Mouse (Mus musculus): Measurements from ENCODE around the gene Mrpl55. TPM values are rescaled to one million over a fixed set of nuclear protein-coding genes. Genes with fewer than 3 reads are reported as not detected.

Gene Mrpl55
- 53.6 and 57.1 TPM in 2 replicates for polyA plus RNA-seq (2012; rRNA removed)

DNA sequence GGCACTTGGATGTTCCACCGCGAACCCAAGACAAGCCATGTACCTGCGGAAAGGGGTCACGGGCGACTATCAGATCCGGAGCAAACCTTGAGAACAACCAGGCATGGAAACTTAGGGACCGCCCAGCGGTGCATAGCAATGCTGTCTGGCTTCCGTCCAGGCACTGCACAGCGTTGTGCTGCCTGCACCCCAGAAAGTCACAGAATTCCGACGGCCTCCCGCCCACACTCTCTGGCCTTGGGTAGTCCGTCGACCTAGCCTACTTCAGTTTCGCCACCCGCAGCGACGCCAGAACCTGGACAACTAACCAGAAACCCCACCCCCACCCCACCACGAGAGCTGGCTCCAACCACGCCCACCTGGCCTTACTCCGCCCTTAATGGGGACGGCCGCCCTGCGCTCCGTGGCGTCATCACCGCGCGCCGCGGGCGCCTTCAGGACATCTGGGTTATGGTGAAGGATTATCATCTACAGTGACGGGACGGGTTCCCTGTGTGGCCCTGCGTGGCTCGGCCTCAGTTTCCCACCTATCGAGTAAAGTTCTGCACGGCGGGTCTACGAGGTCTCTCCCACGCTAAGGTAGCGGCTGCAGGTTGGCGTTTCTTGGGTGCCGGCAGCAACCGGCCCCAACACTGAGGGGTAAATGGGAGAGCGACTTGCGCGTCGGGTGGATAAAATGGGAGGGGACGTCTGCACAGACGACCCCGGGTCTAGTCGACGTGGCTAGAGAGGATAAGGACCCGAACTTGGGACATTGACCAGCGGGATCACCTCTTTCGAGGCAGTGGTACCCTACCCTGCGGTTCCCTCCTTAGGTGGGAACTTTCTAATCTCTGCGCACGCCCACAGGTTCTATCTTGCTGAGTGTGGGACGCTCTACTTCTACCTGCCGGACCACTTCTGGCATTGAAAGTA lies at the start of gene Mrpl55:
Mrpl55 (plus strand) TSS at position 406 of the 915 bp plus-strand sequence.
- TF ChIP-seq CTCF (IDR thresholded peaks at IDR 0.05; ENCODE audit: extremely low read depth, insufficient read depth, low read length) (no peak), POLR2A (IDR thresholded peaks at IDR 0.05; ENCODE audit: extremely low read depth, insufficient read depth, low read length) (peak; percentile 80; the same call in 1 of the 2 replicates)
- peak within 1 kb of the TSS; percentile 65 for H3K4me3 ChIP-seq (ENCODE audit: insufficient read depth, low read length)

DNA sequence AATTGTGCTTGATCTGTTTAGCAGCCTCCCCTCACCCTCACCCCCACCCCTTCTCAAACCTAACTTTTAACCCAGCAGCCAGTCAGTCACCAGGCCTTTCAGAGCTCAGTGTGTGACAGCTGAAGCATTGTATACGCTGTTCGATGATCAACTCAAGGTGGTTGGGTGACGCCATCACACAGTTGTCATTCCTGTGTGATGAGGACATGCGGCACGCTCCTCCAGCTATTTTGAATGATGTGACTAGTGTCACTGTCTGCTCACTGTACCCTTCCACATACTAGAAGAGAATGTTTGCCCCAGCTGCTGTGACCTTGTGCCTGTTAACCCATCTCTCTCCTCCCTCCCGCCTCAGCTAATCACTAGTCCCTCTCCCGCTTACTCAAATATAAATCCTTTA lies 48.1 kb upstream of the Mrpl55 start:
- TF ChIP-seq CTCF (IDR thresholded peaks at IDR 0.05; ENCODE audit: extremely low read depth, insufficient read depth, low read length): no peak
- TF ChIP-seq POLR2A (IDR thresholded peaks at IDR 0.05; ENCODE audit: extremely low read depth, insufficient read depth, low read length): no peak
- Histone ChIP-seq H3K4me1 (ENCODE audit: control insufficient read depth, insufficient read depth, low read length) (no peaks in the 10 kb centered on the region), H3K4me3 (ENCODE audit: insufficient read depth, low read length) (no peak overlapping the region), H3K27ac (ENCODE audit: insufficient read depth, low read length) (no peak overlapping the region)

More for the DNA sequence above, at the start of gene Mrpl55:
- Histone ChIP-seq H3K27ac (ENCODE audit: insufficient read depth, low read length) (no peak within 1 kb of the TSS), H3K4me1 (ENCODE audit: control insufficient read depth, insufficient read depth, low read length) (no peaks in the 10 kb centered on the region)

DNA sequence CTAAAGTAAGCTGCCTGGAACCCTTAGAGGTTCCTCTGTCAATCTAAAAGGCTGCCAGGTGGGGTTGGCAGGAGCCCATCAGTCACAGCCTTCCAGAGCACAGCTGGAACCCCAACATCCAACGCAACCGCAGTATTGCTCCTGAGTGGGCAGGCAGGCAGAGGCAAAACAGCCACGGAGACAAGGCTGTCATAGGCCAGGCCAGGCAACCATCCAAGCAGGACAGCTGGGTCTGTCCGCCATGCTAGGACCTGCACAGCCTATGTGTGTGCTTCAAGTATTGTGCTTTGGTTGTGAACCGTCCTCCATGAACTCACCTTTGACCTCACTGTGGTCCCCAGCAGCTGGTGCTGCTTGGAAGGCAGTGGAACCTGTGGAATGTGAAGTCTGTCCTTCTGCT lies 46.4 kb upstream of the Mrpl55 start:
- H3K4me3 ChIP-seq (ENCODE audit: insufficient read depth, low read length): no peak overlapping the region
- TF ChIP-seq CTCF (IDR thresholded peaks at IDR 0.05; ENCODE audit: extremely low read depth, insufficient read depth, low read length): no peak
- no peak for TF ChIP-seq POLR2A (IDR thresholded peaks at IDR 0.05; ENCODE audit: extremely low read depth, insufficient read depth, low read length)

DNA sequence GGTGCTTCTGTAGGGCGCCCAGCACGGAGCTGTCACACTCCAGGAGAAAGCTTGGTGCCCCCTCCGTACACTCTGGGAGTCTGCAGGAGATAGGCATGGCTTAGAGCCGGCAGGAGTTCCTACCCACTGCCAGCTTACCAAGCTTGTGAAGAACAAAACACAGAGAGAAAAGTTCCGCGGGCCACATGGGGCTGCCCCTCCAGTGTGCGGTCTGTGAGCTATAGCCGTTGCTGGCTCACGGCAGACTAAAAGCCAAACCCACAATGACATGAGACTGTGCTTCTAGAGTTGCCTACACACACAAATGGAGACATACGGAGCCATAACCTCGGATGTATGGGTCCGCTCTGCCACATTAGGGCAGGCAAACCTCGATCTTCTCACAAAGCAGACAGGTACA lies 43.2 kb upstream of the Mrpl55 start:
- TF ChIP-seq POLR2A (IDR thresholded peaks at IDR 0.05; ENCODE audit: extremely low read depth, insufficient read depth, low read length) (no peak), CTCF (IDR thresholded peaks at IDR 0.05; ENCODE audit: extremely low read depth, insufficient read depth, low read length) (no peak)
- H3K4me3 ChIP-seq (ENCODE audit: insufficient read depth, low read length): no peak overlapping the region
- H3K27ac ChIP-seq (ENCODE audit: insufficient read depth, low read length): no peak overlapping the region
- H3K4me1 ChIP-seq (ENCODE audit: control insufficient read depth, insufficient read depth, low read length): peaks cover 4% of the 10 kb centered on the region; the same call in 1 of the 2 replicates

More for the DNA sequence above, 46.4 kb upstream of the Mrpl55 start:
- no peak overlapping the region for H3K27ac ChIP-seq (ENCODE audit: insufficient read depth, low read length)
- H3K4me1 ChIP-seq (ENCODE audit: control insufficient read depth, insufficient read depth, low read length): no peaks in the 10 kb centered on the region

DNA sequence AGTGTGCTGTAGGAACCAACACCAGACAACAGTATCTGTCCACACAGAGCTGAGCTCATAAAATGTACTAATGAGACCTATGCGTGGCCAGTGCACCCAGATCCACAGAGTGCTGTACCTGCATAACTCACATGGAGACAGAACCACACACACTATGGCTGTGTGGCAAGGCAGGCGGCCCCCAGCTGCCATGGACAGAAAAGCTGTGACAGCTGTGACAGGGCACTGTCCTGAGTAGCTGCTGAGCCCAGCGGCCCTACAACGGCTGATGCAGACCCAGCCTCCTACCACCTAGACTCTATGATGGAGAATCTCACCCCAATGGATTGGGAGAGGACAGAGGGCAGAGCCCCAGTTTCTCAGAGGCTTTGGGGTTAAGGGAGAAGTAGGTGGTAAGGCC lies 42.7 kb upstream of the Mrpl55 start:
- TF ChIP-seq CTCF (IDR thresholded peaks at IDR 0.05; ENCODE audit: extremely low read depth, insufficient read depth, low read length) (no peak), POLR2A (IDR thresholded peaks at IDR 0.05; ENCODE audit: extremely low read depth, insufficient read depth, low read length) (no peak)
- H3K27ac ChIP-seq (ENCODE audit: insufficient read depth, low read length): no peak overlapping the region
- peaks cover 4% of the 10 kb centered on the region; the same call in 1 of the 2 replicates for H3K4me1 ChIP-seq (ENCODE audit: control insufficient read depth, insufficient read depth, low read length)
- H3K4me3 ChIP-seq (ENCODE audit: insufficient read depth, low read length): no peak overlapping the region

DNA sequence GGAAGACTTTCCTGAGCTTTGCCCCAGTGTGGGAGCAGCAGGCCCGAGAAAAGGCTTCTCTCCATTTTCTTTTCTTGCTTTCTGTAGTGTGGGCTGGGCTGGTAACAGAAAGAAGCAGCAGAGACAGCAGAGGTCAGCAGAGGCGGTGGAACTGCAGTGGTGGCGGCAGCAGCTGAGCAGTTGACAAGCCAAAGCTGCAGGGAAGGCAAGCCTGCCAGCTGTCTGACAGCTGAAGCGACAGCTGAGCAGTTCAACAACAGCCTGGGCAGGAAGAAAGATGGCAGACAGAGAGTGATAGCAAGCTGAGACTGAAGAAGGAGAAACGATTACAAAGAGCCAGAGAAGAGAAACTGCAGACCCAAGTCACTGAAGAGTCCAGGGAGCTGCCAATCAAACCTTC lies 40.9 kb upstream of the Mrpl55 start:
- Histone ChIP-seq H3K27ac (ENCODE audit: insufficient read depth, low read length) (no peak overlapping the region), H3K4me1 (ENCODE audit: control insufficient read depth, insufficient read depth, low read length) (peaks cover 4% of the 10 kb centered on the region; the same call in 1 of the 2 replicates), H3K4me3 (ENCODE audit: insufficient read depth, low read length) (no peak overlapping the region)
- TF ChIP-seq CTCF (IDR thresholded peaks at IDR 0.05; ENCODE audit: extremely low read depth, insufficient read depth, low read length) (no peak), POLR2A (IDR thresholded peaks at IDR 0.05; ENCODE audit: extremely low read depth, insufficient read depth, low read length) (no peak)

DNA sequence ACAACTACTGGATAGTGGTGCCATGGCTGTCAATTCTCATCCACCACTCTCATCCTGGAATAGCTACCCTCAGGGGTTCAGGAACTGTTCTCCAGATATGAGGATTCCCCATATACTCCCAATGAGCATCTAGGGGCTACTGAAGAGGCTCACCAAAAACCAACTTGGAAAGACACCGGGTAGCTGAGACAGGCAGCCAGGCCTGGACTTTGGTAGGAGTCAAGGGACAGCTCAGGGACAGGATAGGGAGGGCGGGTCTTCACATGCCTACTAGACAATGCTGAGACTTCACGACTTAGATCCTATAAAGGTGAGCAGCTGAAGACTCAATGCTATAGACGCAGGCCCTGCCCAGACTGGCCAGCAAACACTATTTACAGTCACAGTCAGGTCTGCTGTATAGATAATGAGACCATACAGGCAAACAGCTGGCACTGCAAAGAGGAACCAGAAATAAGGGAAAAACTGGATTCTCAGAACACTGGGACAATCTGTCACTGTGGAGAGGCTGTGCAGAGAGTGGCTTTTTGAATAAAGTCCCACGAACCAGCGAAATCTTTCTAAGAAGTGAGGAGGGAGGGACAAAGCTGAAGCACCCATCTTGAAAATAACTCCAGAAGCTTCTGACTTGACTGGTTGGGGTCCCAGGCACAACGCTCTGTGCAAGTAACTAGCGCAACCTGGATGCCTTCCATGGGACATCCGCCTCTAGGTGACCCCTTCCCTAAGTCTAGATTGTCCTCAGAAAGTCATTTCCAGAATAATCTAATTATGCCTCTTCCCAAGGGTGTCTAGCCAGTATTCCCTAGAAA lies 39.6 kb upstream of the Mrpl55 start:
- Histone ChIP-seq H3K4me1 (ENCODE audit: control insufficient read depth, insufficient read depth, low read length) (peaks cover 4% of the 10 kb centered on the region; the same call in 1 of the 2 replicates), H3K4me3 (ENCODE audit: insufficient read depth, low read length) (peak overlapping the region; percentile 47), H3K27ac (ENCODE audit: insufficient read depth, low read length) (peak overlapping the region; percentile 27; the same call in 1 of the 2 replicates)
- no peak for TF ChIP-seq CTCF (IDR thresholded peaks at IDR 0.05; ENCODE audit: extremely low read depth, insufficient read depth, low read length)
- TF ChIP-seq POLR2A (IDR thresholded peaks at IDR 0.05; ENCODE audit: extremely low read depth, insufficient read depth, low read length): no peak

DNA sequence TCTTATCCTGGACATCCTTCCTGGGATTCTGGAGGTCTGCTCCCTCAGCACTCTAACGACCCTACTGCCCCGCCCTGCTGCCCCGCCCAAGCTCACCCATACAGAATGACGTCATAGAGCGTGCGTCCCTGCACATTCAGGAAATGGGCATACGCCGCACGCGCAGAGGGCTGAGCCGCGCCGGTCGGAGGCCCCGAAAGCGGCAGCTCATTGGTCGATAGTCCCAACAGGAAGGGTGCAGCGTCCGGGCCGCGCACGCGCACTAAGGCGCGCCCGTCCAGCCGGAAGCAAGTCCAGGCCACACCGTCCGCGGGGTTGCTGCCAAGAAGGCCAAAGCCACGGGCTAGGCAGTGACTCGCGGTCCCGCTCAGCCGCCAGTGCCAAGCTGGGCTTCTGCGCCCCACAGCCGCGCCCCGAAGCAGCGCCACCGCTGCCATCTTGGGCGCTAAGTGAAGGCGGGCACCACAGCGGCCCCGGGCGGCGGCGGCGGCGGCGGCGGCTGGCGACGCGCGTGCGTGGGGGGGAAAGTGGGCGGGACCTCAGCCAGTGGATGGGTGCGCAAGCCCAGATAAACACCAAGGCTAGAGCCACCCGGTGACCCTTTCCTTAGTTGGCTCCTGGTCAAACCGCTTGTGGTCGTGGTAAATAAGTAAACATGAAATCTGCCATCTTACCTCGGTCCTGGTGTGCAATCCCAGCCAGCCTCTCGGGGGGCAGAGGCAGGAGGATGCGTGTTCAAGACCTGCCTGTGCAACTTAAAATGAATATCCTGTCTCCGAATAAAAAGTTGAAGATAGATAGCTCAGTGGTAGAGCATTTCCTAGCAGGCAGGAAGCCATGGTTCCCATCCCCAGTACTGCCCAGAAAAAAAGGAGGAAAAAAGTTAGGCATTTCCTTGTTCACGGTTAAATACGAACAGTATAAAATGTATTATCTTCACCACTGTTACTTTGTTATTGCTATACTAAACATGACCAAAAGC lies 38.7 kb upstream of the Mrpl55 start, which contains the start of gene Iba57:
Iba57 (minus strand) TSS at position 485 of the 982 bp plus-strand sequence.
- H3K4me3 ChIP-seq (ENCODE audit: insufficient read depth, low read length): peak within 1 kb of the TSS; percentile 47
- TF ChIP-seq CTCF (IDR thresholded peaks at IDR 0.05; ENCODE audit: extremely low read depth, insufficient read depth, low read length): no peak
- peak; percentile 19; the same call in 1 of the 2 replicates for TF ChIP-seq POLR2A (IDR thresholded peaks at IDR 0.05; ENCODE audit: extremely low read depth, insufficient read depth, low read length)
- peaks cover 4% of the 10 kb centered on the region; the same call in 1 of the 2 replicates for H3K4me1 ChIP-seq (ENCODE audit: control insufficient read depth, insufficient read depth, low read length)
- H3K27ac ChIP-seq (ENCODE audit: insufficient read depth, low read length): peak within 1 kb of the TSS; percentile 99

All from cortical plate, adult 2 months (tissue).